Mouse (Mus musculus) CH12.LX (cell line): ENCODE measurements around the gene Akap5. TPM values are rescaled to one million over a fixed set of nuclear protein-coding genes. Genes with fewer than 3 reads are reported as not detected.

Source experiments
- DNase-seq: peaks from one replicate; pipeline ENCODE4 v3.0.0-alpha.2; 2013; ENCODE audit errors: extremely low read depth
- H3K27ac ChIP-seq: 2 replicates; pipeline ENCODE4 v1.5.1; 2012; ENCODE audit warnings: low read depth, mild to moderate bottlenecking, control low read depth, moderate library complexity; ENCODE audit not compliant: insufficient read depth
- H3K27me3 ChIP-seq: replicated peaks from 2 replicates; pipeline ENCODE3; 2012; ENCODE audit warnings: inconsistent platforms
- H3K36me3 ChIP-seq, 2 experiments: replicated peaks in 1 of 2; 2 replicates each; pipeline versions ENCODE3 to v1.6.1; 2012; ENCODE audit warnings: inconsistent platforms in 1 of 2, low read length in 1 of 2, mild to moderate bottlenecking in 1 of 2, mixed read lengths in 1 of 2, moderate library complexity in 1 of 2; ENCODE audit not compliant: control insufficient read depth in 1 of 2, insufficient read depth in 1 of 2
- H3K4me1 ChIP-seq, 2 experiments: 2 replicates each; pipeline ENCODE4 v1.6.1; 2012; ENCODE audit warnings: inconsistent platforms in 1 of 2, moderate library complexity in 1 of 2; ENCODE audit not compliant: insufficient read depth in 2 of 2, control insufficient read depth in 1 of 2
- H3K4me2 ChIP-seq: 2 replicates; pipeline ENCODE4 v1.6.1; 2012; ENCODE audit warnings: low read depth, mild to moderate bottlenecking, control low read depth; ENCODE audit not compliant: poor library complexity, insufficient read depth, severe bottlenecking
- H3K4me3 ChIP-seq, 3 experiments: fragments of 150-350 bp in 1 of 3; sonication (generic) in 1 of 3; replicated peaks in 1 of 3; 2 replicates each; pipeline versions ENCODE3 to v1.5.1; 2011 to 2012; ENCODE audit warnings: low read depth in 2 of 3, low read length in 2 of 3, mild to moderate bottlenecking in 2 of 3, moderate library complexity in 2 of 3, control low read depth in 1 of 3, improper control_type of control experiment in 1 of 3, inconsistent platforms in 1 of 3, mixed read lengths in 1 of 3; ENCODE audit not compliant: poor library complexity in 1 of 3
- H3K79me2 ChIP-seq: replicated peaks from 2 replicates; pipeline ENCODE4 v1.6.1; 2012; ENCODE audit warnings: mild to moderate bottlenecking, moderate library complexity; ENCODE audit not compliant: control insufficient read depth, poor library complexity, insufficient read depth, severe bottlenecking; ENCODE audit errors: extremely low read depth
- H3K9ac ChIP-seq: 2 replicates; pipeline ENCODE4 v1.6.1; 2012; ENCODE audit warnings: low read depth, mild to moderate bottlenecking, control low read depth, moderate library complexity; ENCODE audit not compliant: insufficient read depth
- H3K9me3 ChIP-seq: replicated peaks from 2 replicates; pipeline ENCODE3; 2012; ENCODE audit warnings: low read length, inconsistent platforms, mixed read lengths
- BHLHE40 ChIP-seq: IDR thresholded peaks from 2 replicates; pipeline ENCODE4 v1.6.1; 2011; ENCODE audit warnings: mild to moderate bottlenecking, low read depth, low read length, improper control_type of control experiment
- CHD2 ChIP-seq: IDR thresholded peaks from 2 replicates; pipeline ENCODE4 v1.6.1; 2011; ENCODE audit warnings: low read length, improper control_type of control experiment
- CTCF ChIP-seq, 2 experiments: IDR thresholded peaks in 1 of 2; conservative IDR thresholded peaks in 1 of 2; 2 replicates each; pipeline ENCODE4 v1.5.1; 2011 to 2012; ENCODE audit warnings: low read depth in 2 of 2, low read length in 2 of 2, improper control_type of control experiment in 1 of 2, inconsistent platforms in 1 of 2, mild to moderate bottlenecking in 1 of 2, moderate library complexity in 1 of 2
- E2F4 ChIP-seq: IDR thresholded peaks from 2 replicates; pipeline ENCODE4 v1.6.1; 2011; ENCODE audit warnings: low read depth, low read length, improper control_type of control experiment; ENCODE audit not compliant: insufficient replicate concordance
- GABPA ChIP-seq: IDR thresholded peaks from 2 replicates; pipeline ENCODE4 v1.6.1; 2012; ENCODE audit warnings: low read depth, low read length, improper control_type of control experiment, inconsistent platforms; ENCODE audit not compliant: insufficient replicate concordance
- HCFC1 ChIP-seq: IDR thresholded peaks from 2 replicates; pipeline ENCODE4 v1.6.1; 2012; ENCODE audit warnings: low read depth, mild to moderate bottlenecking, inconsistent platforms, low read length, improper control_type of control experiment
- IRF4 ChIP-seq: IDR thresholded peaks from 2 replicates; pipeline ENCODE4 v1.6.1; 2014; ENCODE audit warnings: low read depth, mild to moderate bottlenecking, inconsistent platforms, low read length, improper control_type of control experiment
- MAFK ChIP-seq: IDR thresholded peaks from 2 replicates; pipeline ENCODE4 v1.6.1; 2011; ENCODE audit warnings: low read length, improper control_type of control experiment; ENCODE audit not compliant: insufficient replicate concordance
- MXI1 ChIP-seq: IDR thresholded peaks from 2 replicates; pipeline ENCODE4 v1.6.1; 2011; ENCODE audit warnings: mild to moderate bottlenecking, low read depth, low read length, improper control_type of control experiment
- MYC ChIP-seq: IDR thresholded peaks from 2 replicates; pipeline ENCODE4 v1.6.1; 2011; ENCODE audit warnings: low read depth, mild to moderate bottlenecking, improper control_type of control experiment, low read length
- NELFE ChIP-seq: IDR thresholded peaks from 2 replicates; pipeline ENCODE4 v1.6.1; 2011; ENCODE audit warnings: low read depth, low read length, improper control_type of control experiment
- POLR2AphosphoS2 ChIP-seq: IDR thresholded peaks from 2 replicates; pipeline ENCODE4 v1.6.1; 2011; ENCODE audit warnings: low read depth, low read length, improper control_type of control experiment
- RAD21 ChIP-seq: IDR thresholded peaks from 2 replicates; pipeline ENCODE4 v1.6.1; 2011; ENCODE audit warnings: low read depth, mild to moderate bottlenecking, low read length, improper control_type of control experiment, moderate library complexity
- TBP ChIP-seq: conservative IDR thresholded peaks from 2 replicates; pipeline ENCODE4 v1.6.1; 2011; ENCODE audit warnings: low read depth, low read length, improper control_type of control experiment
- TCF12 ChIP-seq: IDR thresholded peaks from 2 replicates; pipeline ENCODE4 v1.6.1; 2014; ENCODE audit warnings: low read depth, mild to moderate bottlenecking, inconsistent platforms, low read length, improper control_type of control experiment
- UBTF ChIP-seq: IDR thresholded peaks from 2 replicates; pipeline ENCODE4 v1.6.1; 2012; ENCODE audit warnings: low read depth, mild to moderate bottlenecking, inconsistent platforms, low read length, improper control_type of control experiment, moderate library complexity
- USF1 ChIP-seq: IDR thresholded peaks from 2 replicates; pipeline ENCODE4 v1.6.1; 2014; ENCODE audit warnings: low read depth, mild to moderate bottlenecking, inconsistent platforms, low read length, improper control_type of control experiment
- ZC3H11A ChIP-seq: IDR thresholded peaks from 2 replicates; pipeline ENCODE4 v1.6.1; 2012; ENCODE audit warnings: low read depth, mild to moderate bottlenecking, inconsistent platforms, low read length, improper control_type of control experiment
- ZKSCAN1 ChIP-seq: IDR thresholded peaks from 2 replicates; pipeline ENCODE4 v1.6.1; 2012; ENCODE audit warnings: low read depth, inconsistent platforms, low read length, improper control_type of control experiment, borderline replicate concordance
- dilution Hi-C: fragments of 300-500 bp; cut with MboI; formaldehyde crosslinking; loops from 2 replicates; pipeline ENCODE4 v1.14.3; 2020; ENCODE audit warnings: low sequenced_read_pairs; ENCODE audit not compliant: extremely low pct_unique_long_range_greater_than_20kb, extremely low pct_ligation_motif_present
- in situ Hi-C: fragments of 300-500 bp; cut with MboI; formaldehyde crosslinking; loops from 3 replicates; pipeline ENCODE4 v1.14.3; 2019; ENCODE audit warnings: low sequenced_read_pairs, low pct_ligation_motif_present, low pct_unique_long_range_greater_than_20kb, mixed read lengths
- polyA plus RNA-seq: library from polyadenylated mRNA; unstranded; fragments of >175 nt; gene quantifications from 2 replicates; pipeline ENCODE4 v1.2.1, GENCODE M21; 2012; ENCODE audit warnings: low read depth; ENCODE audit not compliant: insufficient read length
- total RNA-seq, 2 experiments: library from RNA; depleted of rRNA; stranded (reverse); fragments of 300-350 nt in 1 of 2; fragments of >200 nt in 1 of 2; gene quantifications; 2 replicates each; pipeline ENCODE4 v1.2.3; 2012 to 2014

Gene Akap5
- total and polyA plus RNA-seq, 3 experiments: 0.27 to 0.89 (median 0.38) TPM

GRCm38 (mm10) chr12:76377059-76377458, 52.4 kb downstream of the Akap5 start (continued):
- TF ChIP-seq NELFE (no peak; the same call in 1 of the 2 replicates), MYC (no peak), RAD21 (no peak), ZC3H11A (no peak), E2F4 (no peak), CTCF (conservative IDR thresholded peaks at IDR 0.05 in 1 of 2, IDR thresholded peaks at IDR 0.05 in 1 of 2; ENCODE audit: low read depth in 2 of 2, low read length in 2 of 2) (no peak), GABPA (no peak), BHLHE40 (peak; percentile 90), TBP (0 out of 2 replicates have a peak, but pooled peaks have one; percentile 29), POLR2AphosphoS2 (no peak), CHD2 (no peak), USF1 (peak; percentile 72)

- H3K27ac ChIP-seq: peak overlapping the region; percentile 99
- peaks cover 5 to 52% of the 10 kb centered on the region in 2 experiments; a peak in 3 of 4 replicates for H3K4me1 ChIP-seq
- peak overlapping the region; percentile 75 for H3K4me2 ChIP-seq
- H3K4me3 ChIP-seq: peak overlapping the region in 1 of 3 experiments; percentile 47
- dilution Hi-C loops (no loop called here), in situ Hi-C loops (no loop called here)
- no peaks in the 10 kb centered on the region for H3K27me3 ChIP-seq
- H3K36me3 ChIP-seq: peaks cover 12 to 36% of the 10 kb centered on the region in 2 experiments
- H3K9ac ChIP-seq: peak overlapping the region; percentile 85
- TF ChIP-seq UBTF: no peak
- TF ChIP-seq ZKSCAN1: no peak
- TF ChIP-seq HCFC1: peak; percentile 27; the same call in 1 of the 2 replicates
- TF ChIP-seq NELFE: peak; percentile 17; the same call in 1 of the 2 replicates
- no peak for TF ChIP-seq USF1
- TF ChIP-seq TCF12: peak; percentile 47
- TF ChIP-seq MAFK: peak; percentile 83; the same call in 1 of the 2 replicates
- TF ChIP-seq MXI1: 0 out of 2 replicates have a peak, but pooled peaks have one; percentile 2
- 0 out of 2 replicates have a peak, but pooled peaks have one; percentile 7 for TF ChIP-seq IRF4
- H3K9me3 ChIP-seq: peaks cover 3% of the 10 kb centered on the region
- no peak for DNase-seq
- peaks cover 82% of the 10 kb centered on the region for H3K79me2 ChIP-seq
Measured at GRCm38 (mm10) chr12:76377726-76378125, 53.0 kb downstream of the Akap5 start.
